Mouse (Mus musculus): Measurements from ENCODE around the gene Stard7.

DNA sequence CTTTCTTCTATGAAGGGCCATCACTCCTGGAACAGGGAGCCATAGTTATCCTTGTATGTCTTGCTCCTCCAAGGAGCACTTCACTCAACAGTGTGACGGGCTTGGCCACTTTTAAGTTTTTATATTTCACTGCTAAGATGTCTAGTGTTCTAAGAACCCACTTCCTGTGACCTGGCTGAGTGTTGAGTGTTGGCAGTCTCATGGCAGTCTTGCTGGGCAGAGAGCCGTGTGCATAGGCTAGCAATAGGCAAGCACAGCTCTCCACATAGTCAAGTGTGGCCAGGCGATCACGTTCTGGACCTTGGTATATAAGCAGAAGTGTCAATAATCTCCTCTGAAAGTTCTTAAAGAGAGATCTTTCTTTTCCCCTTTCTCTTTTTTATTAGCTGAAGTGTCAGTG is 48.1 kb downstream of the Stard7 start:
- no peak for TF ChIP-seq EP300 (IDR thresholded peaks at IDR 0.05; ENCODE audit: insufficient read depth, low read depth, low read length)
- TF ChIP-seq CTCF (IDR thresholded peaks at IDR 0.05; ENCODE audit: low read depth, low read length) = no peak
